Mouse (Mus musculus): ENCODE results near the gene Bcl2a1b.
"Not testable (repeated sequence)": the region's sequence is repeated elsewhere in the genome, so short reads cannot be mapped to it uniquely, and the experiment has no call there.

The Bcl2a1b gene

DNA sequence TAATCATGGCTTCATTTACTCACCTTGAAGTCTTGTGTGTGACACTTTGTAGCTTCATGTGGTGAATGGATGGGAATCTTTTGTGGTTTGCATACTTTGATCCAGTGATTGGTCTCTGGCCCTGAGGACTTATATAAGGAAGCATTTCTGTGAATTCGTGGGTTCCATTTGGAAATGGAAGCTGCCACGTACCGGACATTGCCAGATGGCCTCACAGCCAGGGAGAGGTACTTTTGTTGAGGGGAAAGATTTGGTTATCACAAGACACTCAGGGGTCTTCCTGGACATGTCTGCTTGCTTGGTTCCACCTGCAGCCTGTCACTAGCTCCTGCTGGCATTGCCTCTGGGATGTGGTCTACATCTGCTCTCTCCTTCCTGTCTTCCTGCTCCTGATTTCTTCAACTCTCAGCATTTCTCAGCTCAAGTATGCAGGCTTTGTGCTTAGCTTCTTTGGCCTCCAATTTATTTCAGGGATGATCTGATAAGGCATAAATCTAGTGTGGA is 41.6 kb downstream of the Bcl2a1b start:
- DNase-seq (ENCODE audit: low spot score) = not testable (repeated sequence)

DNA sequence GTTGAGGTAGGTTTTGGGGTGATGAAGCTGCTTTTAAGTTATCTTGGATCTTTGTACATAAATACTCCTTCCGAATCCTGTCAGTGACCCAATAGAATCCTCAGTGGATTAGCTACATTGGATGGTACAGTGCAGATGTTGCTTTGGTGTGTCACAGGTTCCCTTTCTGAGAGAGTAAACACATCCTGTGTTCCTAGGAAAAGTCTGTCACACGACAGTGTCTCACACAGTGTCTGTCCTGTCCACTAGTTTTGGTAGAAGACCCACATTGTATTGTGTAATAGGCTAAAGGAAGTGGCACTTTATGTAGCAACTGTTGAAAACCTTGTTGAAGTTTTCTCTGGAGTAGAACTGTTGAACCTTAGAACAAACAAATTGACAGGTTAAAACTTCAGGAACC is 54.4 kb downstream of the Bcl2a1b start:
- DNase-seq (ENCODE audit: low spot score) = no peak

DNA sequence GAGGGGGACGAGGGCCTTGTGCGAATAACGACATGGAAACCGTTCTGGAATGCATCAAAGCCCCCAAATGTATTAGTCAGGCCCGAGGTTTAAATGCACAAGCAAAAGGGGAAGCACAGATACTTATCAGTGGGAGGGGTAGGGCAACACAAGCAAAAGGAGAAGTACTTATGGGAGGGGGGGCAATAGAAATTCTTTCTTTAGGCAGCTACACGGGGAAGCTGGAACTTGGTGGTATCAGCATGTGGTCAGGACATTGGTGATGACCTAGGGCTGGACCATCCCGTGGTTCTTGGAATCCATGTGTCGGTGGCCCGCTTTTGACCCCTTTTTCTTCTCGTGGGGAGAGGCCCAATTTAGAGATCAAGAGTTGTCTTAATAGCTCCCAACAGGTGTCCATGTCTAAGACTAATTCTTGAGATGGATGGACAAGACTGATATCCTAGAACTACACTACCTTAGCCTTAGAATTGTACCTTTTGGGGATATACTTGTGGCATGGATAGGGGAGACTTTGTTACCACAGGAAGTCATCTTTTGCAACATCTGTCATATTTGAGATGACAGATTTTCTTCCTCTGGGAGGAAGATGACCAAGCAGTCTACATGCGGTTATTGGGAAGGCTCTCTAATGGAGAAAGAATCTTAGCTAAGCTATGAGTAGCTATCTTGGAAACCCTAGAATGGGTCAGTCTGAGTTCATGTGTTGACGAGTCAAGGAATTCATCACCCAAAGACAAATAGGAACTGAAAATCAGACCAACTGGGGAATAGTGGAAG is 57.7 kb downstream of the Bcl2a1b start:
- no peak for DNase-seq (ENCODE audit: low spot score)

All from ovary, adult 18-20 months (tissue).